Mouse (Mus musculus) midbrain, embryonic 14.5 days (tissue): Measurements from ENCODE around the gene Ppih. TPM values are rescaled to one million over a fixed set of nuclear protein-coding genes. Genes with fewer than 3 reads are reported as not detected.

ENCODE experiments used
- ATAC-seq: fragments of 200-750 bp; cut with Nextera tagmentation; 2 replicates; pipeline ENCODE4 v1.8.0; 2017; ENCODE audit warnings: moderate number of reproducible peaks, moderate library complexity; ENCODE audit not compliant: low FRiP score, low TSS enrichment
- DNase-seq: peaks from one replicate; pipeline ENCODE4 v3.0.0-alpha.2; 2015
- H3K27ac ChIP-seq: fragments of 300-500 bp; sonication (generic); replicated peaks from 2 replicates; pipeline ENCODE4 v1.5.1; 2014; ENCODE audit warnings: mild to moderate bottlenecking, low read depth, low read length, moderate library complexity
- H3K27me3 ChIP-seq: fragments of 300-500 bp; sonication (generic); 2 replicates; pipeline ENCODE4 v1.6.1; 2014; ENCODE audit warnings: low read length, control low read depth, mixed read lengths; ENCODE audit not compliant: control insufficient read depth, insufficient read depth
- H3K36me3 ChIP-seq: fragments of 300-500 bp; sonication (generic); 2 replicates; pipeline ENCODE4 v1.6.1; 2014; ENCODE audit warnings: low read length, control low read depth; ENCODE audit not compliant: control insufficient read depth, insufficient read depth
- H3K4me1 ChIP-seq: fragments of 300-500 bp; sonication (generic); 2 replicates; pipeline ENCODE4 v1.6.1; 2014; ENCODE audit warnings: mild to moderate bottlenecking, antibody characterized with exemption, low read length, control low read depth; ENCODE audit not compliant: control insufficient read depth, insufficient read depth
- H3K4me2 ChIP-seq: fragments of 300-500 bp; sonication (generic); 2 replicates; pipeline ENCODE4 v1.6.1; 2014; ENCODE audit warnings: mild to moderate bottlenecking, low read length, moderate library complexity
- H3K4me3 ChIP-seq: fragments of 300-500 bp; sonication (generic); replicated peaks from 2 replicates; pipeline ENCODE4 v1.5.1; 2014; ENCODE audit warnings: low read depth, low read length
- H3K9ac ChIP-seq: fragments of 300-500 bp; sonication (generic); replicated peaks from 2 replicates; pipeline ENCODE4 v1.6.1; 2014; ENCODE audit warnings: mild to moderate bottlenecking, low read length, moderate library complexity
- H3K9me3 ChIP-seq: fragments of 300-500 bp; sonication (generic); 2 replicates; pipeline ENCODE4 v1.6.1; 2016; ENCODE audit warnings: low read length, control low read depth, mixed read lengths; ENCODE audit not compliant: control insufficient read depth
- WGBS: fragments of 180-500 bp; shearing (Covaris S2); extraction: QIAGEN DNeasy Blood & Tissue Kit; methylation state at CpG from one replicate; pipeline ENCODE4 v1.1.7; 2014; 5-methylcytosine and 5-hydroxymethylcytosine counted together
- polyA plus RNA-seq: library from polyadenylated mRNA; unstranded; fragments of >200 nt; fragmentation: Nextera tagmentation; extraction: Ambion mirVana; gene quantifications from 2 replicates; pipeline ENCODE4 v1.2.1, GENCODE M21; 2014

Ppih gene
- polyA plus RNA-seq, 1 experiment from 2014 or later: 57.6 TPM

- Histone ChIP-seq H3K4me2 (no peak overlapping the region), H3K4me1 (no peaks in the 10 kb centered on the region), H3K36me3 (peaks cover 92% of the 10 kb centered on the region), H3K9me3 (no peaks in the 10 kb centered on the region), H3K9ac (no peak overlapping the region), H3K4me3 (no peak overlapping the region), H3K27me3 (no peaks in the 10 kb centered on the region), H3K27ac (no peak overlapping the region)
- ATAC-seq (no peak), DNase-seq (no peak)
- WGBS: 88% methylated on average over 2 of the region's 2 CpGs
Measured at GRCm38 (mm10) chr4:119275226-119275625, 45.1 kb downstream of the Ppih start.

GRCm38 (mm10) chr4:119274627-119275026 lies 45.7 kb downstream of the Ppih start:
- Histone ChIP-seq H3K4me3 (no peak overlapping the region), H3K27ac (no peak overlapping the region), H3K9ac (no peak overlapping the region), H3K9me3 (no peaks in the 10 kb centered on the region), H3K4me1 (no peaks in the 10 kb centered on the region), H3K36me3 (peaks cover 91% of the 10 kb centered on the region), H3K4me2 (no peak overlapping the region), H3K27me3 (no peaks in the 10 kb centered on the region)
- DNase-seq: no peak
- no peak for ATAC-seq
- WGBS: 85% methylated on average over 1 of the region's 1 CpGs

GRCm38 (mm10) chr4:119266606-119267005 lies 53.7 kb downstream of the Ppih start:
- Histone ChIP-seq H3K9ac (no peak overlapping the region), H3K4me2 (no peak overlapping the region), H3K9me3 (no peaks in the 10 kb centered on the region), H3K4me1 (no peaks in the 10 kb centered on the region), H3K27me3 (no peaks in the 10 kb centered on the region), H3K36me3 (peaks cover 17% of the 10 kb centered on the region), H3K27ac (no peak overlapping the region), H3K4me3 (no peak overlapping the region)
- DNase-seq (no peak), ATAC-seq (no peak)
- 83% methylated on average over 13 of the region's 13 CpGs for WGBS

GRCm38 (mm10) chr4:119263459-119263858 lies 56.9 kb downstream of the Ppih start:
- no peak overlapping the region for H3K27ac ChIP-seq
- no peak for ATAC-seq

GRCm38 (mm10) chr4:119262483-119262882 lies 57.9 kb downstream of the Ppih start:
- Histone ChIP-seq H3K9me3 (no peaks in the 10 kb centered on the region), H3K4me3 (no peak overlapping the region), H3K4me1 (no peaks in the 10 kb centered on the region), H3K27ac (no peak overlapping the region), H3K27me3 (no peaks in the 10 kb centered on the region), H3K4me2 (no peak overlapping the region), H3K9ac (no peak overlapping the region), H3K36me3 (no peaks in the 10 kb centered on the region)
- WGBS: 95% methylated on average over 5 of the region's 5 CpGs
- ATAC-seq: no peak
- no peak for DNase-seq

More at GRCm38 (mm10) chr4:119263459-119263858, 56.9 kb downstream of the Ppih start:
- no peak overlapping the region for H3K9ac ChIP-seq
- no peak overlapping the region for H3K4me2 ChIP-seq
- no peaks in the 10 kb centered on the region for H3K9me3 ChIP-seq
- H3K27me3 ChIP-seq: no peaks in the 10 kb centered on the region
- no peak overlapping the region for H3K4me3 ChIP-seq
- H3K4me1 ChIP-seq: no peaks in the 10 kb centered on the region
- no peak for DNase-seq
- WGBS: 78% methylated on average over 3 of the region's 3 CpGs
- no peaks in the 10 kb centered on the region for H3K36me3 ChIP-seq

GRCm38 (mm10) chr4:119261087-119261713 lies 59.1 kb downstream of the Ppih start:
- Histone ChIP-seq H3K9me3 (no peaks in the 10 kb centered on the region), H3K9ac (no peak overlapping the region), H3K4me3 (no peak overlapping the region), H3K27me3 (no peaks in the 10 kb centered on the region), H3K27ac (no peak overlapping the region), H3K4me1 (no peaks in the 10 kb centered on the region), H3K4me2 (no peak overlapping the region), H3K36me3 (no peaks in the 10 kb centered on the region)
- ATAC-seq (no peak), DNase-seq (no peak)
- WGBS: 63% methylated on average over 7 of the region's 7 CpGs

GRCm38 (mm10) chr4:119259344-119260254 lies 60.7 kb downstream of the Ppih start:
- no peak overlapping the region for H3K4me3 ChIP-seq
- DNase-seq (no peak), ATAC-seq (no peak)
- H3K4me2 ChIP-seq: no peak overlapping the region
- 0 out of 2 replicates have a peak, but pooled peaks cover 1% of the 10 kb centered on the region for H3K4me1 ChIP-seq
- H3K27me3 ChIP-seq: no peaks in the 10 kb centered on the region
- H3K27ac ChIP-seq: no peak overlapping the region
- WGBS: 81% methylated on average over 15 of the region's 15 CpGs
- H3K9ac ChIP-seq: no peak overlapping the region
- no peaks in the 10 kb centered on the region for H3K36me3 ChIP-seq
- no peaks in the 10 kb centered on the region for H3K9me3 ChIP-seq

GRCm38 (mm10) chr4:119257083-119257482 lies 63.3 kb downstream of the Ppih start:
- Histone ChIP-seq H3K27ac (no peak overlapping the region), H3K4me2 (no peak overlapping the region), H3K27me3 (no peaks in the 10 kb centered on the region), H3K9me3 (no peaks in the 10 kb centered on the region), H3K4me3 (no peak overlapping the region), H3K4me1 (peaks cover 11% of the 10 kb centered on the region), H3K9ac (no peak overlapping the region), H3K36me3 (no peaks in the 10 kb centered on the region)
- ATAC-seq (no peak), DNase-seq (no peak)
- WGBS: 84% methylated on average over 6 of the region's 6 CpGs
